Mouse (Mus musculus): ENCODE measurements around the gene Rtp3.

DNA sequence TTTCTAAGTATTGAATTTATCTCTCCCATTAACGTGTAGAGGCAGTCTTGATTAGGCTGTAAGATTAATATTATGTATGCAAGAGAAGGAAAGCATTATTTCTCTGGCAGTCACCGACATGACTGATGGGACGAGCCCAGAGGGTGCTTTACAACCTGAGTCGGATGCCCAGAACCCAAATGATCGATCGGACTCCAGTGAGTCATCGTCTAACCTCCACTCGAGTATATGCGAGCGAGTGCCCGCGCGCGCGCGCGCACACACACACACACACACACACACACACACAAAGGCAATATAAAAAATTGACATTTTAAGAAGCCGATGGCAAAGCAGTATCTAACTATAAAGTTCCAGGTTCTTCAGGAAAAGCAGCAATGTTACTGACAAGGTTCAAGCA, 45.0 kb downstream of the Rtp3 start:
- TF ChIP-seq CTCF (IDR thresholded peaks at IDR 0.05; ENCODE audit: low read depth) = no peak
- no peak for TF ChIP-seq EP300 (optimal IDR thresholded peaks at IDR 0.05)
